Mouse (Mus musculus): ENCODE measurements around the gene Vps33a.
A peak's percentile ranks its signal among the peaks of the same experiment; 100 is the strongest.

The Vps33a gene

DNA sequence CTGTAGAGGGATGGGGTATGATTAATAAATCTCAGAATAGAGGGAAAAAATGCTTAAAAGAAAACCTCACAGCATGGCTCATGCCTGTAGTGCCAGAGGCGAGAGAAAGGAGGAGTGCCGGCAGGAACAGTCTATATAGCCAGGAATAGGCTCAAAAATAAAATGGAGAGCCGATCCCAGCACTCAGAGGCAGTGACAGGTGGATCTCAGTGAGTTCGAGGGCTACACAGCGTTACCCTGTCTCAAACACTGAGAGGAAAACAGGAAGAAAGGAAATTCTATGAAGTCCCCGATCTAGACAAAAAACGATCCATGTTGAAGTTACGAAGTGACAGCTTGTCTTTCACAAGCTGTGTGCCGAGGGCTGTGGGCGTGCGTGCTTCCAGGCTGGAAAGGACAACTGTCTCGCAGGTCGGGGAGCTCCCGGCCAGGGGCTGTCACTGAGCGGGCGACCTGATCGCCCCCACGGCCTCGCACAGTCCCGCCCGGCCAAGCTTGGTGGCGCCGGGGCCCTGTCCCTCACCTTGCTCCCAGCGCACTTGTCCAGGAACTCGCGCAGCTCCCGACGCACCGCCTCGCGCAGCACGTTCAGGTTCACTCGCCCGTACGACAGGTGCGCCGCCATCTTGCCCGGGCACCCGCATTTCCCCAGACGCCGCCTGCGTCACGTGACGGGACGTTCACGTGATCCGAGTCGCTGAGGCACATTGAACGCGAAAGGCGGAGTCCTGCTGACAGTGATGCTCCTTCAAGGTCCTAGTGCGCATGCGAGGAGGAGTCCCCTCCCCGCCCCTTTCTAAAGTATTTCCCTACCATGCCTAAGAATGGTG is at the start of gene Vps33a:
Gene Vps33a, minus strand, starts transcription at position 682 of the 830 bp plus-strand sequence.
- peak; percentile 98 for DNase-seq

DNA sequence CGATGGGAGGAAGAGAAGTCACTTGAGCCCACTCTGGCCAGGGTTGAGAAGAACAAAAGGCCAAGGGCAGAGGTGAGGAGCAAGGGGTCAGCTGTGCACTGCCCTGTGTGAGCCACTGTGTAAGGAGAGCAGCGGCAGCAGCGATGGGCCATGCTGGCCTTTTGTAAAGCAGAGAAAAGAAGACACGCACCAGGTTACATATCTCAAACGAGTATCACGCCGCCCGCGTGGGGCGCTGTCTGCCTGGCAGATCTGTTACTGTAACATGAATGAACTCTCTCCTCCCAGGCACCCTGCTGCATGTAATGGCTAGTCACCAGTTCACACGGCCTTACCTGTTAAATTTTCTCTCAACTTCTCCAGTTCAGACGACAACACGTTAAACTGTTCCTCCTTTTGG is 49.6 kb upstream of the Vps33a start:
- DNase-seq = peak; percentile 61 to 71

- DNase-seq = peak; percentile 25 to 47
Observed at GRCm38 (mm10) chr5:123618558-123618957, 45.7 kb upstream of the Vps33a start.

- DNase-seq = no peak
Observed at GRCm38 (mm10) chr5:123614246-123614645, 41.4 kb upstream of the Vps33a start.

DNA sequence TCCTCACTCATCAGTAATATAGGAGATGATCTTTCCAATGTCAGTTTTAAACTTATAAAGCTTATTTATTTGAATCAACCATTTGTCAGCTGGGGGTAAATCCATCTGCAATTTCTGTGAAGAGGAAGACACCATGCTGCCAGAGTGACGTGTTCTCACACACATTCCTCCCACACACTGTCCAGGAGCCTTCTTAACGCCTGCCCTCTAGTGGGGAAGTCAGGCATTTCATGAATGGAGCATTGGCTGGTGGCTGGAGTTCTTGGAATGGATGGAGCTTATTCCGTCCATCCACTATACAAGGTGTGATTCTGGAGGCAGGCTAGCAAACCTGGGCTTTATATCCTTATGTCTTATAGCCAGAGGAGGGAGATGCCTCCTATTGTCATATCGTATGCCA is 37.0 kb upstream of the Vps33a start:
- DNase-seq = peak; percentile 83 to 85

- no peak for DNase-seq
Observed at GRCm38 (mm10) chr5:123609416-123609815, 36.6 kb upstream of the Vps33a start.

DNA sequence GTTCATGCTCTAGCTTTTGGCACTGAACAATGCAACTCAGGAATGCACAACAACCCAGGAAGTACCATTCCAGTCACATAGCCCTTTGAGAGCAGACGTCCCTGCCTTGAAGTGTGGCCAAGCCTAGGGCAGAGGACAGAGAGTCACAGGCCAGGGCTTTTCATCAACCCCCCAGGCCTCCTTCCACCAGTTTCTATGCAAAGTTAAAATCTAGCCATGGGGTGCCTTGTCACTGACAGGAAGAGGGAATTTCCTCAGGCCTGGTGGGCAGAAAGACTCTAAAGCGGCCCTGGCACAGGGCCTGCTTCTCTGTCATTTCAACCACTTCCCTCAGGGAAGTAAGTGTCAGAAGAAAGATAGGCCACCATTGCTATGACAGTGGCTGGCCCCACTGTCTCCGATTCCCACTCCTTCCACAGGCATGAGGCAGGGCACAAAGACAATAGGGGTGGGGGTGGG is 34.4 kb upstream of the Vps33a start:
- DNase-seq = no peak

DNA sequence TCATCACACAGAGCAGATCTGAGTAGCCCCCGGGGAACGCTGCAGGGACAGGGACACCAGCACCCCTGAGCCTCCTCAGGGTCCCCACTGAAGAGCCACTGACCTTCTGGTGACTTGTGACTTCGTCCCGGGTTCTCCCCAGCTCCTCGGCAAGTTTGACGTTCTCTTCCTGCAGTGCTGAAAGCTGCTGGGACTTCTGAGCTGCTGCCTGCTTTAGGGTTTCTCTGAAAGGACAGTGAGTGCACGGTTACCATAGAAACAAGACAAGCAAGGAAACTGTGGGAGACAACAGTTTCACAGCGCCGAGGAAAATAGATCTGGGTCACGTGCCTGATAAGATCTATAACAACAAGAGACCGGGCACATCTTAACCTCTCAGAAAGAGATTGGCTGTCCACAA is 30.7 kb upstream of the Vps33a start:
- no peak for DNase-seq

DNA sequence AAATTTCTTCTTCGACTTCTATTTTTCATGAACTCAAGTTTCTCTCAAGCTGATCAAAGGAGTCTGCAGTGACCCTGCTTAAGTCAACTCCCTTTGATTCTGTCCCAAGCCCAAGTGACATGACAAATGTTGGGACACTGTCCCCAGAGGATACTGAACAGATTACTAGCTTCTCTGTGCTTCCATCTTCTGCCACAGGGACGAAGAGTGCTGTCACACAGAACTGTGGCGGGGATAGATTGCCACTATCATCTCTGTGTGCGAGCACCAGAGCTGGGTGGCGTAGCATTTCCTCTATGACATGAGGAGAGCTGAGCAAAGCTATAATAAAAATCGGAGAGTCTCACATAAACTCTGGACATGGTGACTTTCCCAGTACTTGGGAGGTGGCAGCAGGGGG is 29.3 kb upstream of the Vps33a start:
- DNase-seq = no peak

DNA sequence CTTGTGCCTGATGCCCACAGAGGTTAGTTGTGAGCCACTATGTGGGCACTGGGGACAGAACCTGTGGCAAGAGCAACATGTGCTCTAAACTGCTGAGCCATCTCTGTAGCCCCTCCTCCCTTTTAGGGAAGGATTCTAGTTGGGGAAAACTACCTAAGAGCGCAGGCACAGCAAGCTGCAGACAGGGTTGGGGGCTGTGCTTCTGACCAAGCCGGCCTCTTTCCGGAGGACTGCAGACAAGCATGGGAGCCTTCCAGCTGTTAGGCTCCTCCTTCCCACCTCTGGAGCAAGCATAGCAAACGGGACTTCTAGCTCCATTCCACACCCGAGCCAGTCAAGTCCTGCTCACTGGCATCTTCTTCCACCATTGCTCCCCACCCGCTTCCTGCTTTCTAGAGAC is 26.5 kb upstream of the Vps33a start:
- DNase-seq = no peak

DNA sequence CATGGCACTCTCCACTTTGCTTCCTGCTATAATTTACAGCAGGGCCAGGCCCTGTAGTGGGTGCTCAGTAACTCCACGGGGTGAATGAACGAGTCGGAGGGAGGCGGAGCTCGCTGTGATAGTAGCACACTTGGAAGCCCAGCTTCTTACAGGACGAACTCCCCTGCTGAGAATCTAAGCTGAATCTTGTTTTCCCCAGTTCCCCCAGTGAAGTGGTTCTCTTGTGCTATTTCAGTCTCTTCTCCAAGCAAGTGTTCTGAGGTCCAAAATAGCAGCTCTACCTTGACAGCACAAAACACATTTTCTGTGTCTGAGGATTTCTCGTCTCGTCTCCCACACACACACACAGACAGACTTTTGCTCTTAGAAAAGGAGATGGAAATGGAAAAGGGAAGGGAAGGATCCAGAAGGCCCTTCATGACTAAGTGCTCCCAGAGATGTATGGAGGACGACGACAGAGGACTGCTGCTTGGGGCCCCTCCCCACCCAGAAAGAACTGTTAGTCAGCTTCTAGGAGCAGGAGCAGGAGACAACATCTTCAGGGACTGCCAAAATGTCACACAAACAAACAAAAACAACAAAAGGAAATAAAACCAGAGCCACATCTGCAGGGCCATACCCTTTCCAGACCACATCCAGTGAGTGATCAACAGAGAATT is 20.9 kb upstream of the Vps33a start:
- DNase-seq = no peak

- DNase-seq = no peak
Observed at GRCm38 (mm10) chr5:123580043-123580442, 7.2 kb upstream of the Vps33a start.

GRCm38 (mm10) chr5:123576696-123577095 is 3.9 kb upstream of the Vps33a start:
- no peak for DNase-seq

DNA sequence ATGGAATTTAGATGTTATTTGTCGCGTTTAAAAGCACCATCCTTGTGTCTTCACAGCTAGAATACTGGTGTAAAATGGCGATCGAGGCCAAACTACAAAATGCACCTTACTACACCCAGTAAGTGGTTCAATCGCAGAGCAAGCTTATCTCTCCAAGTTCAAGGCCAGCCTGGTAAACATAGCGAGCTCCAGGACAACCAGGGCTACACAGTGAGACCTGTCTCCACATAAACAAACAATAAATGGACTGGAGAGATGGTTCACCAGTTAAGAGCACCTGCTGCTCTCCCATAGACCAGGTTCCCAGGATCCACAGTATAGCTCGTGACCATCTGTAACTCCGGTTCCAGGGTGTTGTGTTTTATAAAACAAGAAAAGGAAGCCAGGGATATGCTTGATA is 524 bp upstream of the Vps33a start:
- DNase-seq = no peak

GRCm38 (mm10) chr5:123561128-123561527 is 11.7 kb downstream of the Vps33a start:
- DNase-seq = no peak

DNA sequence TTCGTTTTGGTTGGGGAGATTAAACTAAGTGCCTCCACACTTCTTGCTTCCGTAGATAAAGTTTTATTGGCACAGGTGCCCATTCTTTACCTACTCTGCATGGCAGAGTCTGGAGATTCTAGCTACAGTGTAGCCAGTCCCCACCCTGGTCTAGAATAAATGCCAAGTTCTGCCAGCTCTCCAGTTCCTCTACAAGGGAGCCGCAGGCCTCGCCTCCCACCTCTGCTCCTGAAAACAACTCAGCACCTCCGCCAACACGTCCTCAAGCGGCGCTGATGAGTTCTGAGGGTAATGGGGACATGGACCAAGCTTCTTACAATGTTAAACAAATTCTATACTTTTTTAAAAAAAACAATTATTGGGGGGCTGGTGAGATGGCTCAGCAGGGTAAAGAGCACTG is 13.2 kb downstream of the Vps33a start:
- DNase-seq = no peak

DNA sequence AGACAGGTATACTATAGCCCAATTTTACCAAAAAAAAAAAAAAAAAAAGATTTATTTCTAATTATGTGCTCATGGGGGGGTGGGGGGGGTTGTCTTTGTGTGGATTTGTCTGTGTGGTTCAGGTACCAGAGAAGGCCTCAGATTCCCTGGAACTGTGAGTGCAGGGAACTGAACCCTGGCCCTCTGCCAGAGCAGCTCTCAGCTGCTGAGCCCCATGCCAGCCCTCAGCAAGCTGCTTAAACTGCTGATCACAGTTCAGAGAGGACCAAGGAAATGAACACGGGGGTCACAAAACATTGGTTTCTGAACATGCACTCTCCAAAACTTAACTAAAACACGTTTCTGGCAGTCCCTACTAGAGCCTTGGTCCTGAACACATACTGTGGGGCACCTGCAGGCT is 16.4 kb downstream of the Vps33a start:
- peak; percentile 83 to 84 for DNase-seq

DNA sequence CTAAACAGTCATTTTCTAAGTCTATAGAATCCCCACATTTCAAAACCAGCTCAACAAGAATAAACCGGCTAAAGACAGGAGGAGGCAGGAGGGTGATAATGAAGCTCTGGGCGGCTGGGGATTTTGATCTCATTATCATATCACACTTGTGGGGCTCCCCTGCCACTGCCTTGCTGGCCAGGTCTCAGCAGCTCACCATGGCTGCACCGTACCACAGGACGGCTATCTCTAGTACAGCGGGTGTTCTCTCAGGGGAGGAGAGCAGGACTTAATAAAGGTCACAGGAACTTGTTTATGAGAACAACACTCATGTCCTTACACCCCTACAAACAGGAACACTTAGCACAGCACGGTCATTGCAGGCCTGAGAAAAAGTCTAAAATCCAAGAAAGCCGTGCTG is 17.1 kb downstream of the Vps33a start:
- DNase-seq = no peak

GRCm38 (mm10) chr5:123533801-123534200 is 39.0 kb downstream of the Vps33a start:
- no peak for DNase-seq

DNA sequence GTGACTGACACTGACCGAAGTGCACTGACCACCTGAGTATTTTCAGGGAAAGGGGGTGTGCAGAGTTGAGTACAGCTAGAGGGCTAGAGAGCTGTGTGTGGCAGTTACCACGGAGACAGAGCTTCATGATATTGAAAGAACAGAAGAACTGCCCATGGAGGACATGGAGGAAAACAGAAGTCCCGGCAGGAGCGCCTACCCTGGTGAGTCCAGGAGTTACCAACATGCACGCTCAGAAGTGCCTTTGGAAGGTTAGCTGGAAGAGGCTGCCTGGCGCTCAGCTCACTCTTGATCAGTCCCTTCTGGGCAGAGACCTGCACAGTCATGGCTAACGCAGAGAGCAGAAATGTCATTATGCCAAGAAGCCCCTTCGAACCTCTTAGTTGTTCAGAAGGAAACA is 42.8 kb downstream of the Vps33a start:
- DNase-seq = peak in 1 of 2 experiments; percentile 1

- DNase-seq = peak in 1 of 2 experiments; percentile 0
Observed at GRCm38 (mm10) chr5:123528641-123529040, 44.2 kb downstream of the Vps33a start.

GRCm38 (mm10) chr5:123525916-123526495 is 46.8 kb downstream of the Vps33a start:
- DNase-seq = no peak

- DNase-seq = no peak
Observed at GRCm38 (mm10) chr5:123525281-123525680, 47.6 kb downstream of the Vps33a start, which contains the start of gene Gm49027. Gene Gm49027, minus strand, starts transcription at chr5:123525488.

- no peak for DNase-seq
Observed at GRCm38 (mm10) chr5:123524393-123524750, 48.5 kb downstream of the Vps33a start.
